Mouse (Mus musculus) cerebellum, postnatal 25 days (tissue): ENCODE data around the gene Rae1.

Experiments used
- DNase-seq, 2 experiments: peaks; one replicate each; pipeline ENCODE4 v3.0.0; 2021; ENCODE audit warnings: mixed read lengths in 2 of 2

Rae1 gene

DNA sequence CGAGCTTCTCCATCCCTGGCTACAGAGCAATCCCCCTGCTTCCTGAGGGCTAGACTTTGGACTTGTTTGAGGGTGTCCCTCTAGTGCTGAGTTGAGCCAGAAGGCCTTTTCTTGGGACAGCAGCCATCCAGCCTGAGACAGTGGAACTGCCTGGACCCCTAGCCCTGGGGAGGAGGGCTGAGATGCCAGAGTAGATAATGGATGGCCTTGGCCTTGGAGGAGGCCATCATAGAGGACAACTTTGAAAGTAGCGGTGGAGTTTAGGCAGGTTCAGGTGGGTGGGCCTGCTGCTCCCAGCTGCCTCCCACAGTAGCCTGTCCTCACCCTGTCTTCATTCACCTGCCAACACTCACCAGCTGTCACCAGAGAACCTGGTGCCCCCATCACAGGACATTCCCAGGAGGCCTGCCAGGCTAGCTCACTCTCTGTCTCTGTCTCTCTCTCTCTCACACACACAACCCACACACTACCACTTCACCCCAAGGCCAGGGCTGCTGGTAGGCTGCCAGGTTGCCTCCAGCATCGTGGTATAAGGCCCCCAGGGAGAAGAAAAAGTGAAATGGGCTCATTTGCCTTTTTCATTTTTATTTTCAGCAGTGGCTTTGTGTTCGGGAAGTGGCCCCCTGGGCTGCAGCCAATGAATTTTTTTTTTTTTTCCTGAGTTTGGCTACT, 28.0 kb downstream of the Rae1 start:
- DNase-seq = no peak

DNA sequence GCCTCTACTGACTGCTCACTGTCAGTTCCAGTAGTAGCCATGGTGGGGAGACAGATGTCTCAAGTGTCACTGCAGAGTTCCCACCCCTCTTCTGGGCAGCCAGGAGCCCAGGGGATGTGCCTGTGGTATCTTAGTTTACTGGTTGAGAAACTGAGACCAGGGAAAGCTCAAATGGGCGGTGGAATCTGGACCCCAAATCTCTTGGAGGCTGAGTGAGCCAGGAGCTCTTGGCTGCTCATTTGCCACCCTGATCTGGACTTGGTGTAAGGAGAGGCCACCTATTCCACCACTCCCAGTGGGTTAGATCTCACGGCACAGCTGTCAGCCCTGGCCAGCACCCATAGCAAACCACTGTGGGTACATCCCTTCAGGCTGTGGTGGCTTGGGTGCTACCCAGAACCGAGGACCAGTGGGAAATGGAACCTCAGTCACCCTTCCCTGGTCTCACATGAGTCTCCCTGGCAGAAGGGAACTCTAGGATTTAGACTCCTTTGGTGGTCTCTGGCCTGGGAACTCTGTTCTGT, 28.7 kb downstream of the Rae1 start:
- no peak for DNase-seq

DNA sequence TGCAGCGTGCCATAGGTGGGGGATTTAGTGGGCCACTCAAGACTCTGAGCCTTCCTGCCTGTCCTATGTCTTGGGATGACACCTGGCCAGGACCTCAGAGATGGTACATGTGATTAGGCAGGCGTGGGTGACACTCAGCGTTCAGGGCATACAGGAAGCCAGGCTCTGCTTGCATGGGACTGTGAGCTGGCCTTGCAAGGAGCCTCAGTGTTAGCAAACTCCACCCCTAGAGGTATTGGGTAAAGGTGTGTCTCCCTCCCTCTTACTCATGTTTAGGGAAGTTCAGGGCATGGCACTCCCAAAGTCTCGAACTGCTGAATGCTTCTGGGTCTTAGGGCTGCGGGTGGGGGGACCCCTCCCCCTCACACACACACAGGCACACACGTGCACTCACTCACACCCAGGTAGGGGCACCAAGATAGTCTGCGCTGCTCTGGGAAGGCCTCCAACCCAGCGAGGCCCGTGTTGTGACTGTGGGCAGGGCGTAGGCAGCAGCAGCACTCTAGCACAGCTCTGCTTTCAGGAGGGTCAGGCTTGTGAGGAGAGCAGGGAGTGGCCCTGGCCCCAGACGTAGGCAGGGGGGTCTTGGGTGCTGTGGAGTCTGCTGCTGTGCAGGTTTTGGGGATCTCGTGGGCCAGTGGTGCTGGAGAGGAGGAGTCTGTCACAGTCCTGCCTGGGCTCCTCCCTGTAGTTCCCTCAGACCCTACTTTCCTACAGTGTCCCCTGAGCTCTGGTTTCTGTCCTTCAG, 30.8 kb downstream of the Rae1 start:
- no peak for DNase-seq

DNA sequence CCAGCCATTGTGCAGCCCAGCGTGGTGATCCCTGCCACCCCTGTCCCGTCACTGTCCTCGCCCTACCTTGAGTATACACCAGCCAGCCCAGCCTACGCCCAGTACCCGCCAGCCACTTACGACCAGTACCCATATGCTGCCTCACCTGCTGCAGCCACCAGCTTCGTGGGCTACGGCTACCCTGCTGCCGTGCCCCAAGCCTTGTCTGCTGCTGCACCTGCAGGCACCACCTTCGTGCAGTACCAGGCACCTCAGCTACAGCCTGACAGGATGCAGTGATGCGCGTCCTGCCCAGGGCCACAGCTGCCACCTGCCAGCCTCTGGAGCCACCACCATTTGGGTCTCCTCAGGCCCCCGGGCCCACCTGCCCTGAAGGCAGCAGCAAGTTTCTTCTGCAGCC, 33.6 kb downstream of the Rae1 start:
- DNase-seq = no peak

DNA sequence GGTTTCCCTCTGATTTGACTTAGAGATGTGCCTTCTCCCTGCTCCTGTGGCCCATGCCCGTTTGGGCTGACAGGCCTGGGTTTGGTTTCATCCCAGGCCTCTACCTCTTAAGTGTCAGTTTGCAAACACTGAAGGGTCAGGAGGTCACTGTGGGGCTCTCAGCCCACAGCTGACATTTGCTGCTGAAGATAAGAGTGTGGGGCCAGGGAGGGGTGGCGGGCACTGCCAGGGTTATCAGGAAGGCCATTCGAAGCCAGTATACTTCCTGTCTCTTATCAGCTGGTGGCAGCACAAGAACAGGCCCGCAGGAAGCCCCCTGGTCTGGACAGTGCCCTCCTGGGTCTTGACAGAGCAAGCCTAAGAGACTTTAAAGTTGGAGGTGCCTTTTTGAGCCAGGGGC, 35.1 kb downstream of the Rae1 start:
- no peak for DNase-seq

DNA sequence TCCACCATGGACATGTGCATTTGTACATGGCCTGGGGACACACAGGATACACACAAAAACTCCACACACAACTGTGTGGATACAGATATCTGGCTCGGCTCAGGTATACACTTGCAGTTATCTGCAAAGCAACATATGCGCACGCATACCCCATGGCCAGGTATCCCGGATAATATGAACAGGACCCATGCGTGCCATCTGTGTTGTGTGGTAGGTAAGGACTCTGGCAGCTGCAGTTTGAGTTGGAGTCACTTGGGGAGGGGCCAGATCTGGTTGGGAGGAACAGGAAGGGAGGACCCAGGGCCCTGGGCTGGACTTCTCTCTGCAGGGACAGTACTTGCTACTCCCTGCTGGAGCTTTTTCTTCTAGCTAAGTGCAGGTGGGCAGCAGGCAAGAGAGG, 35.7 kb downstream of the Rae1 start:
- no peak for DNase-seq

DNA sequence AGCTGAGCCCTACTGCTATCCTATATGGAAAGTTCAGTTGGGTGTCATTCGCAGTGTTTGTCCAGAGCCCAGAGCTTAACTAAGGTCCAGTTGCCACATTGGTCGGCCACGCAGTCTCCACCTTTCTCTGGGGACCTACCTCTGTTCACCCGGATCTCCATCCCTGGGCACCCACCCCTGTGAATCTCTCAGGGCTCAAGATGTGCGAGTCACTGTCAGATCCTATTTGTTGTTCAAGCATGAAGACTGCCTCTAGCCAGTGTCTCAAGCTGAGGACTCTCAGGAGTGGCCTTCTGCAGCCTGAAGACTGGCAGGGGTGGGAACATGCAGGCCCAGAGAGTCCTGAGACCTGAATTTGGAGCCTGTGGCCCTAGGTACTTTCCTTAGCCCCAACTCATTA, 36.1 kb downstream of the Rae1 start:
- no peak for DNase-seq

DNA sequence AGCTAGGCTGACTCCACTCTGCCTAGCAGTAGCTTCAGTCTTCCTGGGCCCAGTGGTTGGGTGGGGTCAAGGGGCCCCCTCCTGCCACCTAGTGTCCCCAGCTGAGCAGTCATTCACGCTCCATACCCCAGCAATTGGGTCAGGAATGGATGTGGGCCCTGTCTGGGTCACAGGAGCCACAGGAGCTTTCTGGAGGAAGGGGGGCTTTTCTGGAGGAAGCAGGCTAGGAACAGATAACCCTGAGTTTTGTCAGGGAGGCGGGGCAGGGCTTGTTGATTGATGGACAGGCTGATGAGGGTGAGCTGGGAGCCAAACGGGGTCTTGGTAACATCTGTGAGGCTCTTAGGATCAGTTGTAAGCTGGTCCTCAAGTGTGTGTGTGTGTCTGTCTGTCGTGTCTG, 36.7 kb downstream of the Rae1 start:
- DNase-seq = no peak

DNA sequence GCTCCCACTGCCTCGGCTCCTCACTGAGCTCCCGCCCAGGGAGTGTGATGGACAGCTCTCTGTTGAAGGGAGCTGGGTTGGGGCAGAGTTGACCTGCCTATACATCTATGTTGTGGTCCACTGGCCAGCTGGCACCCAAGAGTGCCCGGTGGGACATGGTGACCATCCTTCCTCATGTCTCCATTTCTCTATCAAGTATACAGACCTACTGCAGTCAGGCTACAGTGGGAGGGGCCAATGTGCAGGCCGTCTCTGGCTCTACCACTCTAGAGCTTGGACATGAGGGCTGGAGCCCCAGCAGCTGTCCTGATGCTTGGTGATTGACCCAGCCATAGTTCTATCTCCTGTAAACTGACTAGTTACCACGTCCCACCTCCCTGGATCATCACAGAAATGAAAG, 37.4 kb downstream of the Rae1 start:
- DNase-seq = no peak

DNA sequence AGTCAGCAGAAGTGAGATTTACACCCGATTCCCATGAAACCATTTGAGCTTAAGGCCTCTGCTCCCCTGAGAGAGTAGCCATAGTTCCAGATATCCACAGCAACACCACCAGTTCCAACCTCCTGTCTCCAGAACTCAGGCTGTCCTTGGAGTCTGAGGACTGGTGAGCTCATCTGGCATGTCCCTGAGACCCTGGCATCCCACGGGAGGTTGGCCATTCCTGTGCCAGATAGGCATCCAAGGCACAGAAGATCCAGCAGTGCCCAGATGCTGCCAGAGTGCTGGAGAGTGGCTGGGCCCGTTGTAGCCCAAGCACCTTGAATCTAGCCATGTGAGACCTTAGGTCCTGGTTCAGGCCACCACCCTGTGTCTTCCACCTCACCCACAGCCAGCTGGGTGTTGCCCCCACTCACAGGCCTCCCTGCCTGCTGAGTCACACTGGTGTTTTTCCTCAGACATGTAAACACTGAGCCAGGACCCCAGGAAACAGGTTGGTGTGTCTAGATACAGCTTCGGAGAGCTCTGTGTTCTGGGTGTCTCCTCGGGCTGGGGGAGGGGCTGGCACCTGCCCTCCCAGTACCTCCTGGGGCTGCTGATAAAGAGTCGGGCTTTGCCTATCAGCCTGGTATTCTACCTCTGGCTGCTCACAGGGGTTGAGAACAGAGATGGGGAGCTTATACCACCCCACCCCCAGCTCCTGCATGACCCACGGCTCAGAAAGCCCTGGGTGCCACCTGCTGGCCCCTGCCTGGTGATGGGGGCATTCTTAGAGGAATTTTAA, 38.1 kb downstream of the Rae1 start:
- no peak for DNase-seq

DNA sequence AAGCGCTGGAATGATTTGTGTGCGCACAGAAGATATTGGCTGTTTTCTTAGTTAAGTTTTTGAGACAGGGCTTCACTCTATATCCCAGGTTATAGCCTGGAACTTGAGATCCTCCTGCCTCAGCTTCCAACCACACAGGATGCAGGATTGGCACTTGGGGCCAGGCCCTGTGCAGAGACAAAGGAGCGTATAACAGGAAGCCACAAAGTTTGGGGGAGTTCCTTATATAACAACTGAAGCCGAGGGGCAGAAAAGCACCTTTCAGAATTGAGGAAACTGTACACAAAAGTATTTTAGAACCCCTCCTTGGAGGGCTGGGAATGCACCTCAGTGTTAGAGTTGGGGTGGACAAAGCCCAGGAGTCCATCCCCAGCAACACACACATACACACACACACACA, 39.1 kb downstream of the Rae1 start:
- no peak for DNase-seq

DNA sequence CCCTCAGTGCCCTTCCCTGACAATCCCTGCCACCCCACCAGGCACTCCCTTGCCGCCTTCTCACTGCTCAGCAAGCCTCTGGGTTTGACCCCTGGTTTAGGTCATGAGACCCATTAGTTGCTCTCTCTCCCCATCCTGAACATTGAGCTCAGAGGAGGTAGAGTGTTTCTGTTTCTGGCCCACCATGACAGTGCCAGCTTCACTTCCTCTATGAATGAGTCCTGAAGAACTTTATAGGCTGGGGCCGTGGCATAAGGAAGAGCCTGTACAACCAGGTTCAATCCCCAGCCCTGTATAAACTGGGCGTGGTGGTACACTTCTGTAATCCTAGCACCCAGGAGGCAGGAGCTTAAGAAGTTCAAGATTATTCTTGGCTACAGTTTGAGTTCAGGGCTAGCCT, 40.9 kb downstream of the Rae1 start:
- no peak for DNase-seq

DNA sequence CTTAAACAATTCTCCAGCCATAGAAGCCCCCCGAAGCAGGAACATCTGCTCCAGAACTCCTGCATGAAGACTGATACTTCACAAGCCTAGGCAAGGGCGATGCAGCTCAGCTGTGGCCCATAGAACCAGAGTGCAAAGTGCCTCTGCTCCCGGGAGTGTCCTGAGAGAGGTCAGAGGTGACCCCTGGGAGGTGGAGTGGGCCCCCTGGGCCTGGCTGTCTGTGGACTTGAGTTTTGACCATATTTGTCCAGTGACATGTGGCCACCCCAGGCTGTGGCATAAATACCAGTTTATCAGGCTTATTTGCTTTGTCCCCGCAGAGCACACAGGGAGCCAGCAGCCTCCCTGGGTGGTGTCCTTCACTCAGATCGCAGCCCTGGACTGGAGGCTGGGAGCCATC, 41.3 kb downstream of the Rae1 start:
- no peak for DNase-seq

DNA sequence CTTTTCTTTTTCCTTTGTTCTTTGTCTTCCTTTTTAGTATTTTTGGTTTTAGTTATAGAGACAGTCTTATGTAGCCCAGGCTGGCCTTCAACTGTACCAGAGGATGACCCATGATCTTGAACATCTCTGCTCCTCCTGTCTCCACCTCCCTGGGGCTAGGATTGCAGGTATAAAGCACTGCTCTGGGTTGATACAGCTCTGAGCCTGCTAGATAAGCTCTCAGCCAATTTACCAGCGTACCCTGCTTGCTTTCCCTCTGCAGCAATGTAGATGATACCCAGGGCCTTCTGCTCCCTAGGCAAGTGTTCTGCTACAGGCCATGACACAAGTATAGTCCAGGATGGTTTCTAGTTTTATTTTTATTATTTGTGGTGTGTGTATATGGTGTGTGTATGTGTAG, 42.0 kb downstream of the Rae1 start:
- no peak for DNase-seq

DNA sequence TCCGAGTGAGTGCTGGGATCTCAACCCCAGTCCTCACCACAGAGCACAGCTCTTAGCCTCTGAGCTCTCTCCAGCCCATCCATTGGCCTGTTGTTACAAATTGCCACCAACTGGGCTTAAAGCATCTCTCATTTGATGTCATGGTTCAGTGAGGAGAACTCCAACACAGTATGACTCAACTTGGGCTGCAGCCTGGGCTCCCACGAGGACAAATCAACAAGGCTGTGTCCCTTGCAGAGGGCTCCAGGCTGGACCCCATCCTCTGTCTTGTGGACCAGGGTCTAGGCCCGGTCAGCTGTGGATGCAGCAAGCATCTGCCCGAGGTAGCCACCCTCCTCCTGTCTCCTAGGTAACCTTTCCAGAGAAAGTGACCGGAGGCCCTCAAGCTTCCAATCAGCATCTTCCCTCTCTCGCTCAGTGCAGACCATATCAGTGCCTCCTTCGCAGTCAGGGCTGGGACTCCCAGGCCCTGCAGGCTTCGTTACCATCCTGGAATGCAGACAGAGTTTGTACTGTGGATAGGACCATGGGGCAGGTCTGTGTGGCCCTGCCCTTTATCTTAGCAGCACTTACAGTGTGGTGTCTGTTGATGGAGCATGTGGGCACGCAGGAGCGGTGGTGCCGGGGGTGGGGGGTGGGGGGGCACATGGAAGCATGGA, 42.7 kb downstream of the Rae1 start:
- DNase-seq = no peak

DNA sequence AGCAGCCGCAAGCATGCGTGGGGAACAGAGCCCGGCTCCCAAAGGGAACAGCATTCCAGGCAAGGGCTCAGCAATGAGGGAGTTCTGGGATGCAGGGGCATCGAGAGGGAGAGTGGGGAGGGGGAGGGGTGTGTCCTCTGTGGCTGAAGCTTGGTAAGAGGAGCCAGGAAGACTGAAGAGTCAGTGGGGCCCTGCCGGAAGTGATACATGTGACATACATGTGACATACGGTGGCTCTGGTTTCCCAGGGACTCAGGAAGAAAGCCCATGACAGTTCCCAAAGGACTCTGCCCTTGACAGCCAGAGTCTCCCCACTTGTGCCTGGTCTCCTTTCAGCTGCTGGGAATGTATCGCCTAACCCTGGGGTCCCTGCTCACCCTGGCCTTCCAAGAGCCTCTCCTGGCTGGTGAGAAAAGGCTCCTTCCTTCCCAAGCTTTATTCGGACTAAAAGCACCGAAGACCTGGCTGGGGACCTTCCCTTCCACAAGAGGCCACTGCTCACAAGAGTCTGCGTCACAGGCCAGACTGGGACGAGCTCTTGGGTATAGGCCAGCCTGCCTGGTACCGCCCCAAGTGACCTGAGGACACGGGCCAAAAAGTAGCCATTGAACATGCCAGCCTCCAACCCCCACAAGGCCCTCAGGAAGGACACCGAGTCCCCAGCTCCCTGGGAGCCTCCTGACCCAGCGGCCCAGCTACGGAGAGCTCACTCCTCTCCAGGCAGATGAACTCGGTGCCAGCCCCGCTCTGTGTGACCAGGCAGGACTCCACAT, 44.5 kb downstream of the Rae1 start:
- no peak for DNase-seq

DNA sequence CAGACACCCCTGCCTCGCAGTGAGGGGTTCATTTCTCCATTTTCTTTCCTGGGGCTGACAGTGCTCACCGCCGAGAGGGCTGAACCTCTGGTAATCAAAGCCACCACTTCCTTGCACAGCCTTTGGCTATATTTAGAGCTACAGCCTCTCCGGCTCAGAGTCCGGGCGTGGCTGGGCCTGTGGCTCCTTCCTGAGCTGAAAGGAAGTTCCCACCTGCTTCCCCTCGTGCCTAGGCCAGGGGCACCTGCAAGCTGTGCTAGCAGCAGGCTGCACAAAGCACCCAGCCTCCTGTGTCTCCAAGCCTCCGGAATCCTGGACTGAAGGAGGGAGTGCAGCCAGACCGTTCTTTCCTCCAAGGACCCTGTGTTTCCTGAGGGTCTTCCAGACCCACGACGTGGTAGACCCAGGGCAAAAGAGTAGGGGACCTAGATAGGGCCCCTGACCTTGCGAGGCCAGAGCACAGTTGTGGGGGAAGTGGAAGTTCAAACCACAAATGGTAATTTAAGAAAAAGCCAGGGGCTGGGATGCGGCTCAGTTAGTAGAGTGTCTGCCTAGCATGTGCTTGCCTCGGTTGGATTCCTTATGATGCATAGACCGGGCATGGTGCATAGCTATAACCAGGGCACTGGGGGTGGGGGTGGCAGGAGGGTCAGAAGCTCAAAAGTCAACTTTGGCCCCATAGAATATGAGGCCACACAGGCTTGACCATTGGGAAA, 46.8 kb downstream of the Rae1 start:
- no peak for DNase-seq

DNA sequence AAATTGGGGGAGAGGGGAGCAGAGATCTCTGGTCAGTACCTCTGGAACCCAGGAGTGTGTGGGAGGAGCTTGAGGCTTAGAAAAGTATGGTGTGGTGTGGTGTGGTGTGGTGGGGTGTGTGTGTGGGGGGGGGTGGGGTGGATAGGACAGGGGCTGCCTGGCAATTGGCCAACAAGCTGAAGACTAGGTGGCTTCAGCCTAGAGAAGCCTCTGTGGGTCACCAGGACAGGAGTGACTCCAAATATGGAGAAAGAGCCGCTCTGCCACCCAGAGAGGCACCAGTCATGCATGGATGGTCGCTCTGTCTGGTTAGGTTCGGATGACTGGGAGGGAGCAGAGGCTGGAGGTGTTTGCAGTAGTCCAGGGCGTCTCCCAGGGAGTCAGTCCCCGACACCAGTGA, 47.6 kb downstream of the Rae1 start:
- no peak for DNase-seq

DNA sequence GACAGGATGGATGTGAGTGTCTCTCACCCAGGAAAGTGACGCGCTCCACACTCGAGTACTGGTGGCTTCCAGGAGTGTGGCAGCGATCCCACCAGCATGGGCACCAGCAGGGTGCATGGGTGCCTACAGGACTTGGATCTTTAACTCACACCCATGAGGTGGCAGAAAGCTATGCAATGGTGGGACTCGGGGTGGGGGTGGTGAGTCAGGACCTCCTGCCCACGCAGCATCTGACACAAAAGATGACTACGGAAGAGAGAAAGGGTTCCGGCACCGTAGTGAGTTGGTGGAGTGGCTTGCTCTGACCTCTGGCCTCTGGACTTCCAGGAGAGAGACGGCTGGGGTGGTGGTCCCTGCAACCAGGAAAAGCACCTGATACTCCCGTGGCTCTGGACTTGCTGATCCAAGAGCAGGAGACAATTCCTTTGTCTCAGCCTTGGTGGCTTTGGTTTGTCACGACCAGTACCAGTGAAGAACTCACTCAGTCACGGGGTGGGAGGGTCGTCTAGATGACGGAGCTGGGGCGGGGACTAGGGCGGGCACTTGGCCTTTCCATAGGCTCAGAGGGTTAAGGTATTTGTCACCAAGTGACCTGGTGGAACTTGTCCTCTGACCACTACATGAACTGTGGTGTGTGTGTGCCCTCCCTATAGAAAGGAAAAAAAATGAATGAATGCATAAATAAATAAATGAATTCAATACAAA, 48.3 kb downstream of the Rae1 start:
- no peak for DNase-seq

DNA sequence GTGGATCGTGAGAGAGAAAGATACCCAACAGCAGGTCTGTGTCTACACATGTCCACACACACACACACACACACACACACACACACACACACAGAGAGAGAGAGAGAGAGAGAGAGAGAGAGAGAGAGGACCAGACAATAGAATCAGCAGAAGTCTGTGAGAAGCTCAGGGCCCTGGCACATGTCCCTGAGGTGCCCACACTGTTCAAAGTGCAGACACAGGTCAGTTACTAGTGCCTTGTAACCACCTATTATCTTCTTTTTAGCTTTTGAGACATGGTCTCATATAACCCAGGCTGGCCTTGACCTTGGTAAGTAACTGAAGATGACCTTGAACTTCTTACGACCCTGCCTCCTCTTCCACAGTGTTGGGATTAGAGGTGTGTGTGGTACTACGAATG, 49.3 kb downstream of the Rae1 start:
- DNase-seq = no peak

DNA sequence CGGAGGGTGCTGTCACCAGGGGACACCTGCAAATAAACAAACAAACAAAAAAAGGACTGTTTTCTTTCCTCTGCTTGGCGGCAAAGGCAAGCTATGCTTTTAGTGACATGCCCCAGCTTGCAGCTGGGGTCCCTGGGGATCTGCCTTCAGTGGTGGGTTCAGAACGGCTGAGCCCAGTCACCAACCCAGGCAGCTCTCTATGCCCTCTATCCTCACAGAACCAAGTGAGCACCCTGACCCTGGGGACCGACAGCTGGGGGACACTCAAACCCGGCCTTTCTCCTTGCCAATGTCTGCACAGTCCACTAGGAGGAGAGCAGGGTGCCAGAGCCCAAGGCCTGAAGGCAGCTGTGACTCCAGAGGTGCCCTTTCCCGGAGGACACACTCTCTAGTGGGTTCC, 49.9 kb downstream of the Rae1 start:
- no peak for DNase-seq
